Mouse (Mus musculus): Measurements from ENCODE around the gene Gtf2i.

Gtf2i gene

GRCm38 (mm10) chr5:134209931-134210554, 104.5 kb downstream of the Gtf2i start:
- no peak for DNase-seq (ENCODE audit: low read depth, low spot score)

GRCm38 (mm10) chr5:134206721-134207120, 107.8 kb downstream of the Gtf2i start:
- no peak for DNase-seq (ENCODE audit: low read depth, low spot score)

- DNase-seq (ENCODE audit: low read depth, low spot score): no peak
Measured at GRCm38 (mm10) chr5:134193664-134194063, 120.9 kb downstream of the Gtf2i start.

GRCm38 (mm10) chr5:134188571-134188970, 126.0 kb downstream of the Gtf2i start:
- no peak for DNase-seq (ENCODE audit: low read depth, low spot score)

All from ES-CJ7 (cell line).